Mouse (Mus musculus) CH12.LX (cell line): ENCODE data around the gene Arhgef10l.
A peak's percentile ranks its signal among the peaks of the same experiment; 100 is the strongest.

Experiments
- BHLHE40 ChIP-seq: IDR thresholded peaks from 2 replicates; pipeline ENCODE4 v1.6.1; 2011; ENCODE audit warnings: mild to moderate bottlenecking, low read depth, low read length, improper control_type of control experiment
- CHD2 ChIP-seq: IDR thresholded peaks from 2 replicates; pipeline ENCODE4 v1.6.1; 2011; ENCODE audit warnings: low read length, improper control_type of control experiment
- CTCF ChIP-seq, 2 experiments: IDR thresholded peaks in 1 of 2; conservative IDR thresholded peaks in 1 of 2; 2 replicates each; pipeline ENCODE4 v1.5.1; 2011 to 2012; ENCODE audit warnings: low read depth in 2 of 2, low read length in 2 of 2, improper control_type of control experiment in 1 of 2, inconsistent platforms in 1 of 2, mild to moderate bottlenecking in 1 of 2, moderate library complexity in 1 of 2
- E2F4 ChIP-seq: IDR thresholded peaks from 2 replicates; pipeline ENCODE4 v1.6.1; 2011; ENCODE audit warnings: low read depth, low read length, improper control_type of control experiment; ENCODE audit not compliant: insufficient replicate concordance
- MAZ ChIP-seq: IDR thresholded peaks from 2 replicates; pipeline ENCODE4 v1.6.1; 2012; ENCODE audit warnings: low read depth, mild to moderate bottlenecking, inconsistent platforms, low read length, improper control_type of control experiment, moderate library complexity
- NRF1 ChIP-seq: IDR thresholded peaks from 2 replicates; pipeline ENCODE4 v1.6.1; 2014; ENCODE audit warnings: low read depth, mild to moderate bottlenecking, inconsistent platforms, low read length, improper control_type of control experiment, moderate library complexity

DNA sequence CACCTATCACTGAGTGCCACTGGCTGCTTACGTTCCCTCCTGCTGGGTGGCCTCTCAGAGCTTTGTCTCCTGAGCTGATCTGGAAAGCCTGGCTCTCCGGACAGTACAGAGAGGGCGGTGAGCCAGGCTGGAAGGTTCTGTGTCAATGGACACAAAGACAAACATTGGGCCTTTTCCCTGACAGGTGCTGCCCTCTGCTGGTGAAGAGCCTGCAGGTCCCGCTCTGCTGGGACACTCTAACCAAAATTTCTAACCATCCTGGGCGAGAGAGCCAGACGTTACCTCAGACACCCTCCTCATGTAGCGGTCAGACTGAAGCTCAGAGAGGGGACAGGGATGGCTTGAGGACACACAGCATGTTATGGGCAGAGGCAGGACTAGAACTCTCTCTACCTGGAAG, 118.3 kb downstream of the Arhgef10l start:
- peak; percentile 83 to 84 for TF ChIP-seq CTCF (conservative IDR thresholded peaks at IDR 0.05 in 1 of 2, IDR thresholded peaks at IDR 0.05 in 1 of 2; ENCODE audit: low read depth in 2 of 2, low read length in 2 of 2)
- no peak for TF ChIP-seq CHD2
- TF ChIP-seq E2F4, result no peak
- TF ChIP-seq BHLHE40, result no peak
- TF ChIP-seq MAZ, result no peak
- TF ChIP-seq NRF1, result no peak
